Mouse (Mus musculus) forebrain, embryonic 12.5 days (tissue): ENCODE results near the gene Apobec3. TPM values are rescaled to one million over a fixed set of nuclear protein-coding genes. Genes with fewer than 3 reads are reported as not detected.
"Not testable (repeated sequence)": the region's sequence is repeated elsewhere in the genome, so short reads cannot be mapped to it uniquely, and the experiment has no call there.

ENCODE experiments used
- ATAC-seq: fragments of 200-750 bp; cut with Nextera tagmentation; 2 replicates; pipeline ENCODE4 v1.8.0; 2017; ENCODE audit warnings: moderate TSS enrichment; ENCODE audit not compliant: low FRiP score
- H3K27ac ChIP-seq: fragments of 300-500 bp; sonication (generic); 2 replicates; pipeline ENCODE4 v1.5.1; 2016; ENCODE audit warnings: mild to moderate bottlenecking
- H3K27me3 ChIP-seq: fragments of 300-500 bp; sonication (generic); 2 replicates; pipeline ENCODE4 v1.6.1; 2016; ENCODE audit warnings: mild to moderate bottlenecking
- H3K36me3 ChIP-seq: fragments of 300-500 bp; sonication (generic); replicated peaks from 2 replicates; pipeline ENCODE4 v1.6.1; 2016; ENCODE audit warnings: mild to moderate bottlenecking
- H3K4me1 ChIP-seq: fragments of 300-500 bp; sonication (generic); 2 replicates; pipeline ENCODE4 v1.6.1; 2016
- H3K4me2 ChIP-seq: fragments of 300-500 bp; sonication (generic); 2 replicates; pipeline ENCODE4 v1.6.1; 2016; ENCODE audit warnings: mild to moderate bottlenecking, moderate library complexity
- H3K4me3 ChIP-seq: fragments of 300-500 bp; sonication (generic); replicated peaks from 2 replicates; pipeline ENCODE4 v1.5.1; 2016; ENCODE audit warnings: mild to moderate bottlenecking
- H3K9ac ChIP-seq: fragments of 300-500 bp; sonication (generic); 2 replicates; pipeline ENCODE4 v1.6.1; 2016; ENCODE audit warnings: mild to moderate bottlenecking
- H3K9me3 ChIP-seq: fragments of 300-500 bp; sonication (generic); 2 replicates; pipeline ENCODE4 v1.6.1; 2016
- WGBS: fragments of 180-500 bp; shearing (Covaris S2); methylation state at CpG from one replicate; pipeline ENCODE4 v1.1.7; 2016; 5-methylcytosine and 5-hydroxymethylcytosine counted together
- polyA plus RNA-seq: library from polyadenylated mRNA; unstranded; fragments of >200 nt; fragmentation: Nextera tagmentation; extraction: Ambion mirVana; gene quantifications from 2 replicates; pipeline ENCODE4 v1.2.1, GENCODE M21; 2016

Gene Apobec3
- polyA plus RNA-seq, 1 experiment from 2014 or later = 7.4 TPM

- no peak for ATAC-seq
- Histone ChIP-seq H3K27me3 (no peaks in the 10 kb centered on the region), H3K4me2 (no peak overlapping the region), H3K4me1 (peaks cover 16% of the 10 kb centered on the region), H3K9ac (no peak overlapping the region), H3K36me3 (no peaks in the 10 kb centered on the region), H3K4me3 (no peak overlapping the region), H3K9me3 (no peaks in the 10 kb centered on the region), H3K27ac (peak overlapping the region; percentile 5; the same call in 1 of the 2 replicates)
- WGBS = 62% methylated on average over 13 of the region's 13 CpGs
Measured at GRCm38 (mm10) chr15:79879319-79879718, 12.1 kb upstream of the Apobec3 start.

- H3K4me1 ChIP-seq = peaks cover 16% of the 10 kb centered on the region
- H3K4me3 ChIP-seq = no peak overlapping the region
- no peak overlapping the region for H3K27ac ChIP-seq
- WGBS = 82% methylated on average over 3 of the region's 3 CpGs
- H3K9me3 ChIP-seq = no peaks in the 10 kb centered on the region
- no peaks in the 10 kb centered on the region for H3K36me3 ChIP-seq
- no peak overlapping the region for H3K9ac ChIP-seq
- no peak overlapping the region for H3K4me2 ChIP-seq
- no peak for ATAC-seq
- H3K27me3 ChIP-seq = no peaks in the 10 kb centered on the region
Measured at GRCm38 (mm10) chr15:79880477-79880876, 11.0 kb upstream of the Apobec3 start.

DNA sequence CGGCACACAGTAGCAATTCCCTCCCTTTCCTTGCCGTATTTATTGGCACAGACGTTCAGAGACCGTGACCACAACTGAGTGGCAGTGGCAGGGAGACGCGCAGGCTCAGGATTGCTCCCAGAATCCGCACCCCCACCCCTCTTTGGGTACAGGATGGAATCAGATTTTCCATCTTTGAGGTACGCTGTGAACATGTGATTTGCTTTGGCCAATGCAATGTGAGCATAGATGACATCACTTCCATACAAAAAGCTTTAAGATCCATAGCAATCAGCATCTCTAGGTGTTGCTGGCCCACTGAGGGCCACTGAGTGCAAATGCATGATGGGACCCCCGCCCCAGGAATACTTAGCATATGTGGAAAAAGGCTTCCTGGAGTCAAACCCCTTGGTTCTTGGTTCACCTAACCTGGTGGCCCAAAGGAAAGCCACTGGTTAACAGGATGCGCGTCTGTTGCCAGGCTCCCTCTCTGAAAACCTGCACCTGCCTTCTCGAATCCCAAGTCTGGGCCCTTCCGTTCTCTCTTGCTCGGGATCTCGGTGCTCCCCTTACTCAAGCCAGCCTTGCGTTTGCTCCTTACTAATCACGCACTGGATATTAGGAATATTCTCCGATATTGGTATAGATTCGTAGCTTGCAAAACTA is 8.7 kb upstream of the Apobec3 start:
- Histone ChIP-seq H3K36me3 (no peaks in the 10 kb centered on the region), H3K4me2 (peak overlapping the region; percentile 63), H3K9ac (peak overlapping the region; percentile 43; the same call in 1 of the 2 replicates), H3K27me3 (no peaks in the 10 kb centered on the region), H3K9me3 (no peaks in the 10 kb centered on the region), H3K4me1 (peaks cover 16% of the 10 kb centered on the region), H3K4me3 (peak overlapping the region; percentile 48), H3K27ac (peak overlapping the region; percentile 84)
- ATAC-seq = peak; percentile 56
- 26% methylated on average over 19 of the region's 19 CpGs for WGBS

DNA sequence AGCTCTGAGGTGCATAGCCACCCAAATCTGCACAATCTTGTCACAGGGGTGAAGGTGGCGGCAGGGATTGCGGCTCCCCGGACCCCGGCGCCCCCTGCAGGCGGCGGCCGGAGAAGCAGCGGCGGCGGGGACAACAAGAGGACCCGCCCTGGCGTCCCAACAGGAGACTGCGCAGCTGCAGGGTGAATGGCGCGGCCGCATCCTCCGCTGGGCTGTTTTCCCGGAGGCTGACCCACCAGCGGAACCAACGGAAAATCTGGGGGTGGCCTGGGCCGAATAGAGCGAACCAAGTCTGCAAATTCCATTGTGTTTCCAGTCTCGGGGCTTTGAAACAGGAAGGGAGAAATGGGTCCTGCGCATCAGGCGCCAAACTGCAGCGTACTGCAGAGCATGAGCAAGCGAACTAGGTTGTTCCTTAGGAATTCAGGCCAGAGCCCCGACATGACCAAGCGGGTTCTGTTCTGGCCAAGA is 8.1 kb upstream of the Apobec3 start:
- Histone ChIP-seq H3K4me1 (peaks cover 16% of the 10 kb centered on the region), H3K9ac (peak overlapping the region; percentile 68), H3K4me2 (peak overlapping the region; percentile 63), H3K4me3 (peak overlapping the region; percentile 48), H3K27me3 (no peaks in the 10 kb centered on the region), H3K9me3 (no peaks in the 10 kb centered on the region), H3K36me3 (no peaks in the 10 kb centered on the region), H3K27ac (peak overlapping the region; percentile 84)
- under 1% methylated on average over 30 of the region's 30 CpGs for WGBS
- ATAC-seq = peak; percentile 92

GRCm38 (mm10) chr15:79884820-79885219 is 6.6 kb upstream of the Apobec3 start:
- Histone ChIP-seq H3K36me3 (no peaks in the 10 kb centered on the region), H3K4me3 (no peak overlapping the region), H3K9me3 (no peaks in the 10 kb centered on the region), H3K27ac (no peak overlapping the region), H3K27me3 (no peaks in the 10 kb centered on the region), H3K9ac (no peak overlapping the region), H3K4me2 (no peak overlapping the region), H3K4me1 (peaks cover 9% of the 10 kb centered on the region)
- ATAC-seq = no peak
- WGBS = 80% methylated on average over 5 of the region's 5 CpGs

DNA sequence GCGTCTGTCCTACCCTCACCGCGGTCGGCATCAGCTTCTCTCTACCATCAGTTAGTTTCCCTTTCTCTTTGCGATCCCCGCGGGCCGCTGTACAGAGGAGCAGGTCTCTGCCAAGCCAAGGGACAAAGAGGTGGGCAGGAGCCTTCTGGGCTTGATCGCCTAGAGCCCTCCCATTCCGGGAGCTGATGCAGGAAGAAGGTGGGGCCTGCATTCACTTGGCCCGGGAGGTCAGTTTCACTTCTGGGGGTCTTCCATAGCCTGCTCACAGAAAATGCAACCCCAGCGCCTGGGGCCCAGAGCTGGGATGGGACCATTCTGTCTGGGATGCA is 718 bp downstream of the Apobec3 start:
- peak overlapping the region; percentile 51 for H3K4me2 ChIP-seq
- H3K4me1 ChIP-seq = peaks cover 9% of the 10 kb centered on the region
- H3K4me3 ChIP-seq = peak overlapping the region; percentile 38
- ATAC-seq = peak; percentile 17; the same call in 1 of the 2 replicates
- WGBS = 0% methylated on average over 12 of the region's 12 CpGs
- H3K36me3 ChIP-seq = no peaks in the 10 kb centered on the region
- no peaks in the 10 kb centered on the region for H3K9me3 ChIP-seq
- peak overlapping the region; percentile 44; the same call in 1 of the 2 replicates for H3K9ac ChIP-seq
- H3K27ac ChIP-seq = no peak overlapping the region
- peaks cover 29% of the 10 kb centered on the region for H3K27me3 ChIP-seq

DNA sequence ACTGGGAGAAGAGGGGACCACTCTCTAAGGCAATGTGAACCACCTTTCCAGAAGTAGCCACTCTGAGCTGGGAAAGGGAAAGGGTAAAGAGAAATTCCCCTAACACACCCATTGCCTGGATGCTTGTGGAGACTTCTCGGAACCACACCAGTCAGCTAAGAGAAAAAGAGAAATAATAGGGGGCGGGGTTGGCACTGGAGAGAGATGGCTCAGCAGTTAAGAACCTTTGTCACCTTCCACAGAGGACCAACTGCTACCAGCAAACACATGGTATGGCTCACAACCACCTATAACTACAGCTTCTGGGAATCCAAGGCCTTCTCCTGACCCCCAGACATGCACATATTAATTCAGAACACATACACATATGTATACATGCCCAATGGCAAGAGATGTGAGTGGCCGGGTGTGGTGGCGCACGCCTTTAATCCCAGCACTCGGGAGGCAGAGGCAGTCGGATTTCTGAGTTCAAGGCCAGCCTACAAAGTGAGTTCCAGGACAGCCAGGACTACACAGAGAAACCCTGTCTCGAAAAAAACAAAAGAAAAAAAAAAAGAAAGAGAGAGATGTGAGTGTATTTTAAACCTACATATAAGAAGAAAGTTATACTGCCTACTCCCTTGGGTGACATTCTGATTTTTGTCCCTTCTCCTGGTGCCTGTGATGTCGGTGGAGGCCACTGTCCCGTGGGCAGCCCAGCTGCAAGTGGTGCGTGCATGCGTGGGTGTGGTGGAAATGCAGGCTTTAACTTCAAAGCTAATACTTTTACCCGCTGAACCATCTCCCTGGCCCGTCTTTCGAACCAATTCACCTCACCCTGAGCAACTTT is 1.8 kb downstream of the Apobec3 start:
- ATAC-seq = no peak

DNA sequence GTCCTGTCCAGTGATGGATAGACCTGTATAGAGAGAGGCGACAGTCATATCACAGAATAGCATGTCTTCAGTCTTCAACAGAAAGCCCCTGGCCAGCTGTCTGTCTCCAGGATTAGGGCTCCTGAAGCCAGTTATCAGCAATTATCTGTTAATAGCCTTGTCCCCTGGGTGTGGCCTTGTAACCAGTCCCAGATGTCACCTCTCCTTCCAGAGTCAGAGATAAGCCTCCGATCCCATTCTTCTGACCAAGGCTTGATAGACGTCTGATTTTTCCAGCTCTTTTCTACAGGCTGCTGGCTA is 2.3 kb downstream of the Apobec3 start:
- Histone ChIP-seq H3K36me3 (no peaks in the 10 kb centered on the region), H3K4me1 (peaks cover 9% of the 10 kb centered on the region), H3K27me3 (peaks cover 29% of the 10 kb centered on the region), H3K9me3 (no peaks in the 10 kb centered on the region), H3K4me2 (no peak overlapping the region), H3K9ac (no peak overlapping the region), H3K4me3 (no peak overlapping the region), H3K27ac (no peak overlapping the region)
- 81% methylated on average over 3 of the region's 3 CpGs for WGBS
- no peak for ATAC-seq

More for the DNA sequence above, 1.8 kb downstream of the Apobec3 start:
- H3K4me1 ChIP-seq = peaks cover 9% of the 10 kb centered on the region
- no peak overlapping the region for H3K4me3 ChIP-seq
- peaks cover 29% of the 10 kb centered on the region for H3K27me3 ChIP-seq
- H3K27ac ChIP-seq = no peak overlapping the region
- no peaks in the 10 kb centered on the region for H3K9me3 ChIP-seq
- 0 out of 2 replicates have a peak overlapping the region, but pooled peaks have one; percentile 51 for H3K4me2 ChIP-seq
- WGBS = 77% methylated on average over 15 of the region's 15 CpGs
- H3K9ac ChIP-seq = no peak overlapping the region
- no peaks in the 10 kb centered on the region for H3K36me3 ChIP-seq

DNA sequence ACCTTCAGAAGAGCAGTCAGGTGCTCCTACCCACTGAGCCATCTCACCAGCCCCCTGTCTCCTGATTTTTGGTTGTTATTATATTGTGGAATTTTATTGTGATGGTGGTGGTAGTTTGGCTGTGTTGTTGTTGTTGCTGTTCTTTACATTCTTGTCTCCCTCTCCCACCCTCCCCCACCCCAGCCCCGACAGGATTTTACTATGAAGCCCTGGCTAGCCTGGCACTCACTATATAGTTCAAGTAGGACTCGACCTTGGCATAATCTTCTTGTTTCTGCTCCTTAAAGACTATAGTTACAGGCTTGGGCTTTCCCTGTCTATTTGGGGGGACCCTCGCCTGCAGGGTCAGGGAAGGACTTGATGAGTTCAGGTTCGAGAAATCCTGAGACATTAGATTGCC is 2.9 kb downstream of the Apobec3 start:
- peaks cover 9% of the 10 kb centered on the region for H3K4me1 ChIP-seq
- WGBS = 78% methylated on average over 4 of the region's 4 CpGs
- H3K4me2 ChIP-seq = no peak overlapping the region
- peaks cover 29% of the 10 kb centered on the region for H3K27me3 ChIP-seq
- no peak overlapping the region for H3K27ac ChIP-seq
- no peaks in the 10 kb centered on the region for H3K36me3 ChIP-seq
- H3K9me3 ChIP-seq = no peaks in the 10 kb centered on the region
- ATAC-seq = no peak
- H3K9ac ChIP-seq = no peak overlapping the region
- H3K4me3 ChIP-seq = no peak overlapping the region

GRCm38 (mm10) chr15:79895221-79896079 is 4.0 kb downstream of the Apobec3 start:
- not testable (repeated sequence) for H3K9me3 ChIP-seq, H3K9ac ChIP-seq, H3K36me3 ChIP-seq, H3K27ac ChIP-seq, H3K4me1 ChIP-seq, H3K4me2 ChIP-seq, ATAC-seq, H3K4me3 ChIP-seq
- 92% methylated on average over 13 of the region's 23 CpGs for WGBS
- peaks cover 24% of the 10 kb centered on the region for H3K27me3 ChIP-seq

- H3K27me3 ChIP-seq = peaks cover 20% of the 10 kb centered on the region
- no peaks in the 10 kb centered on the region for H3K9me3 ChIP-seq
- H3K4me2 ChIP-seq = no peak overlapping the region
- H3K4me3 ChIP-seq = no peak overlapping the region
- H3K9ac ChIP-seq = no peak overlapping the region
- H3K36me3 ChIP-seq = no peaks in the 10 kb centered on the region
- ATAC-seq = no peak
- peaks cover 9% of the 10 kb centered on the region for H3K4me1 ChIP-seq
- WGBS = 87% methylated on average over 9 of the region's 9 CpGs
- H3K27ac ChIP-seq = no peak overlapping the region
Measured at GRCm38 (mm10) chr15:79896080-79896725, 4.7 kb downstream of the Apobec3 start.

DNA sequence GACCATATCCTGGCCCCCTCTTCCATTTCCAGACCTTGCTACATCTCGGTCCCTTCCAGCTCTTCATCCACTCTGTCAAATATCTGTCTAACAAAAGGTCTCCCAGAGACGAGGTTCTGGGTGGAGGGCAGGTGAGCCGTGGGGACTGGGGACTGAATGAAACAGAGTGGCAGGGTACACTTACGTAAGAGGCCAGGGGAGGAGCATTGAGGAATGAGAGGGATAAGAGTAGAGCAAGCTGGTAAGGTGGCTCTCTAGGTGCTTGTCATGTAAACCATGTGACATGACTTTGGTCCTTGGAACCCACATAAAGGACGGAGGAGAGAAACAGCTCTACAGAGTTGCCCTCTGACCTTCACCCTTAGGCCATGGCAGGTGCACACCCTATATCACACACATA is 7.5 kb downstream of the Apobec3 start:
- H3K27me3 ChIP-seq = no peaks in the 10 kb centered on the region

More for the DNA sequence above, 7.5 kb downstream of the Apobec3 start:
- Histone ChIP-seq H3K36me3 (no peaks in the 10 kb centered on the region), H3K4me3 (no peak overlapping the region), H3K9ac (no peak overlapping the region), H3K27ac (no peak overlapping the region), H3K4me2 (no peak overlapping the region), H3K4me1 (no peaks in the 10 kb centered on the region), H3K9me3 (no peaks in the 10 kb centered on the region)
- 90% methylated on average over 5 of the region's 5 CpGs for WGBS
- no peak for ATAC-seq
